Mouse (Mus musculus): ENCODE data around the gene Arhgap33.
"Not testable (repeated sequence)": the region's sequence is repeated elsewhere in the genome, so short reads cannot be mapped to it uniquely, and the experiment has no call there.

Arhgap33 gene

DNA sequence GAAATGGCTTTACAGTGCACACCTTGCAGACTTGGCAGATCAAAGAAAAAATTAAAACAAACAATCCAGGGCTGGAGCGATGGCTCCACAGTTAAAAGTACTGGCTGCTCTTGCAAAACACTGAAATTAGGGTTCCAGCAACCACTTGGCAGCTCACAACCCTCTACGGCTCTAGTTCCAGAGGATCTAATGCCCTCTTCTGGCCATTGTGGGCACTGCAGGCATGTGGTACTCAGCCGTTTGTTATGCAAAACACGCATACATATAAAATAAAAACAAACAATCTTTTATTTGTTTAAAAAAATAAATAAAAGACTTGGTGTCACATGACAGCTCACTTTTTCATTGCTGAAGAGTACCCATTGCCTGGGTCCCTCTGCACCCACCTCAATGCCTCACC, 42.1 kb downstream of the Arhgap33 start:
- peak; percentile 87 for DNase-seq

DNA sequence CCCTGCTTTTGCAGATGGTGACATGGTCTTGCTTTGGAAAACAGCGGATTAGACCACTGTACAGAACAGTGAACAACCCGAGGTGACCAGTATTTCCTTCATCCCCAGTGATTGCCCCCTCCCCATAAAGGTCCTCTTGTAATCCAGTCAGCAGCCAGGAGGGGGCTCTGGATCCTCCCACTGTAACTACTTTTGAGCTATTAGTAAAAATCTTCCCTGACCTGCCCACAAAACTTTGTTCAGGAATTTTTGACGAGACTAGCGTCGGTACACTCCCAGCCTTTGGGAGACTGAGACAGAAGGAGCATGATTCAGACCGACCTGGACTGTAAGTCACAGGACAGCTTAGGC, 43.9 kb downstream of the Arhgap33 start:
- DNase-seq = no peak

DNA sequence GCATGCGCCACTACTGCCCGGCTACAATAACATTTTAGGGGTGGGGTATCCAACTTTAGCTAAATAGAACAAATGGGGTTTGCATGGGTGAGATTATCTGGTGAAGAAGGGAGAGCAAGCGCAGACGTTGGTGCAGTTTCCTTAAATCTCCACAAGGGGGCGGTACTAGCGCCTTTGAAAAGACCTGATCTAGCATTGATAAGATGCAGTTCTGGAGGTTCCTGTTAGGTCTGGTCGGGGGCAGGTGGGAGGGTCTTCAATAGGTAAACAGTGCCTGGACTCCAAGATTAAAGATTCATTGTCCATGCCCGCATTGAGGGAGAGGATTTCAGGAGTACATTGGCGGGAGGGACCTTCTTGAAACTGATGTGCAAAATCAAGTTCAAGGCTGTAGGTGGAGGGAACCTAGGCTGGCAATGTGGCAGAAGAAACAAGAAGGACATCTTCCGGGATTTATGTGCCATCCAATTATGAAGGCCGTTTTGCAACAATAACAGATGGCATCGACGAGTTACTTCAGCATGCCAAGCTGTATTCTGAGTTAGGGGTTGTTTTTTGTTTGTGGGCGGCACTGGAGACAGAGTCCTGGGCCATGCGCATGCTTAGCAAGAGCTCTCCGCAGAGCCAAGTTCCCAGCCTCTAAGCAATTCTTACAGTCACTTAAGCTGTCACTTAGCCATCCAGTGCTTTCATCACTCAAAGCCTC, 44.5 kb downstream of the Arhgap33 start:
- peak; percentile 46 for DNase-seq

DNA sequence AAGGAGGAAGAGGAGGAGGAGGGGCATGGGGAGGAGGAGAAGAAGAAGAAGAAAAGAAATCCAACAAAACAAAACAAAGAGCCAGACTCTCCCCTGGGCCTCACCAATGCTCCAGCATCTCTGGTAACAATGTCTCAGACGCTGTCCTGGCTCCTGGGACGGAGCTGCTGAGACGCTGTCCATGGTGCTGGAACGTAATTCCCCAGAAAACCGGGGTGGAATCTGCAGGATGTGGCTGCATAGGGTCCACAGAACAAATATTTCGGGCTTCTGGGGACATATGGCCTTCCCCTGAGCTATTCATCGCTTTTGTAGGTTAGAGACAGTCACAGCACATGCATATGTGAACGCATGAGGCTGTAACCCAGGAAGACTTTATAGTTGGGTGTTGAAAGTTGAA, 50.6 kb downstream of the Arhgap33 start:
- no peak for DNase-seq

DNA sequence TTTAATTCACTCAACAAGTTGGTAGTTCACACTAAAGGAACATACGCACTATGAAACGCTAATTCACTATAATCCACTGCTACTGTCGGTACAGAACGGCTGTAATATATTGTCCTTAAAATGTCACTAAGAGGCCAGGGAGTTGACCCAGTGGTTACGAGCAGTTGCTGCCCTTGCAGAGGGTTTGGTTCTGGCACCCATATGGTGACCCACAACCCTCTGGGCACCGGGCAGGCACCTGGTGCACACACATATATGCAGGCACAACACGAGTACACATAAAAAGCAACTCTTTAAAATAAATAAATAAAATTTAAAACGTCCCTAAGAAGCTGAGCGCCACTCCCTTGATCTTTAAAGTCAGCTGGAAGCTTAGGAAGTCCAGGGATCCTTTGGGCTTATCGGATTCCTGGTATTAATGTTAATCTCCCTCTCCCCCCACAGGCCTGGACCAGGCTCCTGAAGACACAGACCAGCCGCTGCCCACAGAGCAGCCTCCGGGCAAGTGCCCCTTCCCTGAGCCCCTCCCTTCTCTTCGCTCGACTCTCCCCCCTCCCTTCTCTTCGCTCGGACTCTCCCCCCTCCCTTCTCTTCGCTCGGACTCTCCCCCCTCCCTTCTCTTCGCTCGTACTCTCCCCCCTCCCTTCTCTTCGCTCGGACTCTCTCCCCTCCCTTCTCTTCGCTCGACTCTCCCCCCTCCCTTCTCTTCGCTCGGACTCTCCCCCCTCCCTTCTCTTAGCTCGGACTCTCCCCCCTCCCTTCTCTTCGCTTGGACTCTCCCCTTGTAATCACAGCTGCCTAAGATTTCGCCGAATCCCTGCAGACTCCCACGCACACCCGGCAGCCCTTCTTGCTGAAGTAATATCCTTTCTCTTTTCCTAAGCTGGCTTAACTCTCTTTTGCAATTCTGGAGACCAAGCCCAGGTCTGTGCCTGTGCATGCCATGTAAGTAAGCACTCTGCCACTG, 57.2 kb downstream of the Arhgap33 start:
- DNase-seq = no peak

DNA sequence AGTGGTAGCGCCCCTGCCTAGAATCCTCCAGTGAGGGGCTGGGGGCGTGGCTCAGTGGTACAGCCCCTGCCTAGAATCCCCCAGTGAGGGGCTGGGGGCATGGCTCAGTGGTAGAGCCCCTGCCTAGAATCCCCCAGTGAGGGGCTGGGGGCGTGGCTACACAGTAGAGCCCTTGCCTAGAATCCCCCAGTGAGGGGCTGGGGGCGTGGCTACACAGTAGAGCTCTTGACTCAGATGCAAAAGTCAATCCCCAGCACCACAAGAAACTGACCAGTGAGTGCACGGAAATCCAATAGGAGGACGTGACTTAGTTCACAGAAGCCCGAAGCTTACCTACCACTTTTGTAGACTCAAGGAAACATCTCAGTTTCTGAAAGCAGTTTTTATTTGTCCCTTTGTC, 58.7 kb downstream of the Arhgap33 start:
- DNase-seq = not testable (repeated sequence)

DNA sequence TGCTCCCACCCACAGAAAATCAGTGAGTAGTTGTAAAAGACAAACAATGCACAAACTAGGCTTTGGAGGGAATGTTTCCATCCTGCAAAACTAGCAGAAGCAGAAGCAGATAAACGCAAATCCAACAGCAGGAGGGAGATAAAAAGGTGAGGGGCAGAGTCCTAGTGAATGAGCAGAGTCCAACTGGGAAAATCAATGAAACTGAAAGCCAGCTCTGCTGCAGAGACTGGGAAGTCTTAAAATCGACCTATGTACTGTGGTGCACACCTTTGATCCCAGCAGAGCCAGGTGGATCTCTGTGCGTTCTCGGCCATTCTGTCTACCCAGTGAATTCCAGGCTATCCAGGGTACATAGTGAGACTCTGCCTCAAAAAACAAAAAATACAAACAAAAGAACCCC, 59.9 kb downstream of the Arhgap33 start:
- DNase-seq = no peak

DNA sequence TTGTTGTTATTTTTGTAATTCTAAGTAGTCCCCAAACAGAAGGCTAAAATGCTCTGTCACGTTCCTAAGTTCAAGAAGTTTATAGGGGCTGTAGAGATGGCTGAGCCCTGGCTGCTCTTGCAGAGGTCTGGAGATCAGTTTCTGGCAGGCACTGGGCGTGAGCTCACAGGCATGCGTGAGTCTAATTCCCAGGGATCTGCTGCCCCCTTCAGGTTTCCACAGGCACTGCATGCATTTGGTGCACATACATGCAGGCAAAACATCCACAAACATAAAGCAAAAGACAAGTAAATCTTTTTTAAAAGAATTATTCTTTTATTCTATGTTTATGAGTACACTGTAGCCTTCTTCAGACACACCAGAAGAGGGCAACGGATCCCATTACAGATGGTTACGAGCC, 62.4 kb downstream of the Arhgap33 start:
- DNase-seq = peak; percentile 42
